Mouse (Mus musculus): ENCODE data around the gene Sowaha. TPM values are rescaled to one million over a fixed set of nuclear protein-coding genes. Genes with fewer than 3 reads are reported as not detected.

The Sowaha gene
- total RNA-seq, 2 experiments from 2014 or later = 79.1 to 79.3 TPM

DNA sequence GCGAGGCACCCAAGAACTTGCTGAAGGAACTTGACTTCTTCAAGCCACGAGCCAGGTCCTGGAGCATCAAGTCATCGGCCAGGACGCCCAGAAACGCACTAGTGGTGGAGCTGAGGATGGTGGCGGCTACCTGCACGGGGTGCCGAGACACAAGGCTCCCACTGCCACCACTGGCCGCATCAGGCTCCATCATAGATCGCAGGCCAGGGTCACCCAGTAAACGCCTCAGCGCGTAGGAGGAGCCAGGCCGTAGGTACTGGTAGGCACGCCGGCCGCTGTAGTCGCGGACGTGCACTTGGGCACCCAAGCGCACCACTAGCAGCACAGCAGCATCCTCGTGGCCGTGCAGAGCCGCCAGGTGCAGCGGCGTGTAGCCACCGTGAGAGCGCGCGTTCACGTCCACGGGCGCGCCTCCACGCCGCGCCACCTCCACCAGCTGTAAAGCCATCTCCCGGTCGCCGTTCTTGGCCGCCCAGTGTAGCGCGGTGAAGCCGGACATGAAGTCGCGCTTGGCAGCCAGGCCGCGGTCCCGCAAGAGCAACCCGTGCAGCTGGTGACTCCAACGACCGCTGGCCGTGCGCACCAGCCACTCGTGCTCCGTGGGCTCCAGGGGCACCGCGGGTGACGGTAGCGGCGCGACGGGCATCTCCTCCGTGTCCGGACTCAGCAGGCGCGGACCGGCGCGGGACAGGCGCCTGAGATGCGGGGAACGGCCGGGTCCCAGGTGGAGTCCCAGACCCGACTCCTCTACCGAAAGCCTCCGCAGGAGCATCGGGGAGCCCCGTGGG lies 1.5 kb downstream of the Sowaha start:
- intact Hi-C loops (cut with DNase I) = loop anchor here (2.0 to 5.0 kb wide), 2 partner anchors 42 to 89 kb away; partner anchors contain the start of gene Kif3a
- DNase-seq (ENCODE audit: low spot score in 2 of 2) = peak; percentile 49 to 57

DNA sequence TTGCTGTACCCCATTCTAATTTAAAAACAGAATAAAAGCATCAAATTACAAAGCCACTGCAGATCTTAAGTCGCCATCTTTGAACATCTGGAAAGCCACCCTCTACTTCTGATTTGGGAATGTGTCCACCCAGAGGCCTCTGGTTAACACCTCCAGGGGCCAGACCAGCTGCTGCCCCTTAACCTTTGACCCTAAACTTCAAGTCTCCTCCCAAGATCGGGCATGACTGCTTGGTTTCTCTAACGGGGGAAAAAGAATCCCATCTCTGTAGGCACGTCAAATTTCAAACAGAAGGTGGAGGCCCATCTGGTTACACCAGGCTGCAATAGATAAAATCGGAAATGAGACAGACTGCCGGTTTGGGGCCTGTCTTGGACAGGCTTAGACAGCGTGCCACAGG lies 2.2 kb downstream of the Sowaha start:
- no peak for DNase-seq (ENCODE audit: low spot score in 2 of 2)
- intact Hi-C loops (cut with DNase I) = loop anchor here (2.0 to 5.0 kb wide), 2 partner anchors 43 to 89 kb away; partner anchors contain the start of gene Kif3a

DNA sequence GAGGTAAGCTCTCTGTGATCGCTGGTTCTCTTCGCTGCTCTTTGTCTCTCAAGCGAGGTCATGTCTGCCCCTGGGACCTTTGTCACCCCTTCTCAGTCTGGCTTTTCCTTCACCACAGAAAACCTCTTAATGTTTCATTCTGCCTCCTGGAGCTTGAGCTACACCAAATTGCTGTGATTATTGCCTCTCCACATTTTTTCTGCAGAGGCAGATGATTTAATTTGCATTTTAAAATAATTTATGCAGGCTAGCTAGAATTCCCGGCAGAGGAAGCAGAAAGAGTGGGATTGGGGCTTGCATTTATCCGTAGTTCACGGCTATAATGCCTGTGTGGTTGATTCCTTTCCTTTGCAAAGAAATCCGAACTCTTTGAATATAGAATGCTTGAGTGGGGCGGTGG lies 4.5 kb downstream of the Sowaha start:
- peak in 1 of 2 experiments; percentile 68 for DNase-seq (ENCODE audit: low spot score in 2 of 2)
- intact Hi-C loops (cut with DNase I) = loop anchor here (5.0 kb wide), 1 partner anchor 92 kb away; the partner anchor contains the start of gene Kif3a

DNA sequence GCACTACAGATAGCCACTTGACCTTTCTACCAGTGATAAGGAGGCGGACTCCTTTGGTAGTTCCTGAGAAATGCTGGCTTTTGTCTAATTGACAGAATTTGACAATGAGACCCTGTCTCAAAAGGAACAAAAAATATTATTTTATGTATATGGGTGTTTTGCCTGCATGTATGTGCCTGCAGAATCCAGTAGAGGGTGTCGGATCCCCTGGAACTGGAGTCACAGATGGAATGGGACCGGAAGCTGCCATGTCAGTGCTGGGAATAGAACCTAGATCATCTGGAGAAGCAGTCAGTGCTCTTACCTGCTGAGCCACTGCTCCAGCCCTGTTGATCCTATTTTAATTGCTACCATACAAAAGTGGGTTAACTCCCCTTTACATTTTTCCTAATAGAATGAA lies 7.4 kb downstream of the Sowaha start:
- intact Hi-C loops (cut with DNase I) = loop anchor here (5.0 kb wide), 2 partner anchors 110 to 155 kb away; no protein-coding TSS in a partner anchor

DNA sequence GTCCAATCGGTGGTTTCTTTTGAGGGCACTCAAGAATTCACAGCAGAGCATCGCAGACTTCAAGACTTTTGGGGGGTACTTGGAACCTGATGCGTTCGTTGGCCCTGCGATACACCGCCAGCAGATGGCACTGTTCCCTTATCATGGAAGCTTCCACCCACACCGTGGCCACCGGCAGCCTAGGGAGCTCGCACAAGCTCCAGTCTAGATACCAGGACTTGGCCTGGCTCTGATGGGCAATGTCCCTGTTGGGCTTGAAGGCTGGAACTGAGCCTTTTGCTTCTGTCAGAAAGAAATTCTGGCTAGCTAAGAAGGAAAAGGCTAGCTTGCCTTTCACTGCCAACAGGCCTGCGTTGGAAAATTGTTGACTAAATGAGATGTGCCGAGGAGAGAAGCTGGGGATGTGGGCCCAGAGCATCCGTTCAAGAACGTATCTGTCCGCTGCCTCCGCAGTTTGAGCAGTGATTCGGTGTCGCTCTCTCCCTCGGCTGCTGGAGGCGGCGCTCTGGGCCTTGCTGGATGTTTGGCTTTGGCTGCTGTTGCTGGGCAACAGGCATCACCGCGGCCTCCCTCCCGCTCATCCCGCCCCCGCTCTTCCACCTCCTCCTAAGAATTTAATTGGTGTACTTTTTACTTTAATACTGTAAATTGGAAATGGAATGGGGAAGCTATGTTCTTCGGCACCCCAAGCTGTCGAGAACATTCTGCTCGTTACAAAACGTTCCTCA lies 9.9 kb downstream of the Sowaha start, which contains the start of gene Gm9837:
Gene Gm9837, minus strand, starts transcription at position 512 of the 728 bp plus-strand sequence.
- intact Hi-C loops (cut with DNase I) = loop anchor here (1.0 to 10.0 kb wide), 6 partner anchors 32 to 385 kb away; partner anchors contain the start of gene Gm12216
- DNase-seq (ENCODE audit: low spot score in 2 of 2) = peak; percentile 95 to 96

More for the DNA sequence above, 7.4 kb downstream of the Sowaha start:
- DNase-seq (ENCODE audit: low spot score in 2 of 2) = no peak

DNA sequence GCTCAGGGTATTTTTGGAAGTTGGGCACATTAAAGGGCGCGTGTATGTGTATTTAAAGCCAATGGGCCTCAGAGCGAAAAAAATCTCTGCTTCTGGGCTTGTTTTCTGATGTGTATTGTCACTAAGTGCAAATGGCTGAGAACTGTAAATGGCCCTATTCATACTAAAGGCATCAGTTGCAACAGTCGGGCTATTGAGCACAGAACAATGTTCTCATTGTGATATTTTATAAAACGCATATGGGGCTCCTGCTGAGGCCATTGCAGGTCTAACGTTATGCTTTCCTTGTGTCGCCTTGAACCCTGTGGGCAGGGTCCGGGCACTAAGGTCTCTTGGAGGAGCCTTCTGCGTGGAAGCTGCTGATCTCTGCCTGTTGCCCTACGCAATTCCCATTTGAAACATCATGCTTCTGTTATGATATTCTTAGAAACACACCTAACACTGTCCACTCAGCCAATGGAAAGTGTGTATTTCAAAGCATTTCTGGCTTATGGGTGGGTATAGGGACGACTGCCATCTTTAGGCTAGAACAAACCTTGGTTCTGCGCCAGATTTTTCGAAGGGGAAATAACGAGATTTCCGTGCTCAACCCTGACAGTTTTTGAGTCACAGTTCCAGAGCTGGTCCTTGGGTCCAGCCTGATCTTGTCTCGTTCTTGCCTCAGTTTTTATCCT lies 10.6 kb downstream of the Sowaha start:
- intact Hi-C loops (cut with DNase I) = loop anchor here (10.0 kb wide), 1 partner anchor 385 kb away; the partner anchor contains the start of gene Gm12216
- DNase-seq (ENCODE audit: low spot score in 2 of 2) = no peak

DNA sequence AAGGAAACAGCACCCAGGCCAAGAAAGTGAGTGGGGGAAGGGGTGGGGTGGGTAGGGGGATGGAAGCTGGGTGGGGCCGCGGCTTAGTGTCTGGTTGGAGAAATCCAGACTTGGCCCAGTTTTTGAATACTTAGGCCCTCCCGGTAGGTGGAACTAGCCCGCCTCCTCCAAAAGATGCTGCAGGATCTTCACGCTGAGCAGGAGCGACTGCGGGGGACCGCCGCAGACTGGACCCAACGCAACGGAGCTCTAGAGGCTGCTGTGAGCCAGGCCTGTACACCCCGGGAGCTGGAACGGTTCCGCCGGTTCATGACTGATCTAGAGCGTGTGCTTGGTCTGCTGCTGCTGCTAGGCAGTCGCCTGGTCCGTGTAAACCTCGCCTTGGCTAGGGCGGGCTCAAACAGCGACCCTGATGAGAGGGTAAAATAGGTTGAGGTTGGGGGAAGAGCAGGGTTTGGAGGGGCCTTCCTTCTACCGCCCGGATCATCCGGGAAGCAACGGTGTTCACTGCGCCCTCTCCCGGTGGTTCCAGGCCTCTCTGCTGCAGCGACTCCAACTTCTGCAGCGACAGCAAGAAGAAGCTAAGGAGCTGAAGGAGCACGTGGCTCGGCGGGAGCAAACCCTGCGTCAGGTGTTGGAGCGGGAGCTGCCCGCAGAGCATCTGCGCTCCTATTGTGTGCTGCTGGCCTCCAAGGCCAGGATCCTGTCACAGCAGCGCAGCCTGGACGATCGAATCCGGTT lies 13.7 kb downstream of the Sowaha start:
- intact Hi-C loops (cut with DNase I) = loop anchor here (10.0 kb wide), 1 partner anchor 388 kb away; the partner anchor contains the start of gene Gm12216

DNA sequence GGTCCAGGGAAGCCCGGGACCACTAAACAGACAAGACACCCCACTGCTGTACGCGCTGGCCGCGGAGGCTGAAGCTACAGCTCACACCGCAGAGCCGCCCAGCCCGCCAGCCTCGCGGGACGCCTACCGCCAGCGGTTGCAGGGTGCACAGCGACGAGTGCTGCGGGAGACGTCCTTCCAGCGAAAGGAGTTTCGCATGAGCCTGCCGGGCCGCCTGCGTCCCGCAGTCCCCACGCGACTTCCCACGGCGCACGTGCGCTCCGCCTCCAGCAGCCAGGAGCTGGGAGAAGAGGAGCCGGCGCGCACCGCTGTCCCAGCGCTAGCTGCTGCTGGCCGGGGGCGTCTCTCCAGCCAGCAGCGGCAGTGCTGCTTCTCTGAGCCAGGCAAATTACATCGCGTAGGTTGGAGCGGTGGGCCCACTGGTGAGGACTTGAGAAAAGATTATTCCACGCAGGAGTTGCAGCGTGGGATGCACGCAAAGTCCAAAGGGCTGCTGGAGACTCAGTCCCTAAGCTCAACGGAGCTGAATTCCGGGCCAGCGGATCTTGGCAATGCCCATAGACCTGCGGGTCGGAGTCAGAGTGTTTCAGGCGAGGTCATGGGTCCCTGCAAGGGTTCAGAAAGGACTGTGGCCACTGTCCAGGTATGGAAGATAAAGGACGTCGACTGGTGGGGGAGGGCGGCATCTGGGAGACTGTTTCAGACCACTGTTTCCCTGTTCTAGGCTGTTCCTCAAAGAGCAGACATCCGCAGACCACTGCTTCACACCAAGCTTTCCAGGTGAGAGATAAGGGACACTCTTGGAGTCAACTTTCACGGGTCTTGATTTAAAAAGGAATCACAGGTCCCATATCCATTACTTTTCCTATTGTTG lies 16.3 kb downstream of the Sowaha start:
- intact Hi-C loops (cut with DNase I) = loop anchor here (10.0 kb wide), 1 partner anchor 391 kb away; the partner anchor contains the start of gene Gm12216
- DNase-seq (ENCODE audit: low spot score in 2 of 2) = peak; percentile 65 to 78

More for the DNA sequence above, 13.7 kb downstream of the Sowaha start:
- DNase-seq (ENCODE audit: low spot score in 2 of 2) = peak; percentile 82 to 92

DNA sequence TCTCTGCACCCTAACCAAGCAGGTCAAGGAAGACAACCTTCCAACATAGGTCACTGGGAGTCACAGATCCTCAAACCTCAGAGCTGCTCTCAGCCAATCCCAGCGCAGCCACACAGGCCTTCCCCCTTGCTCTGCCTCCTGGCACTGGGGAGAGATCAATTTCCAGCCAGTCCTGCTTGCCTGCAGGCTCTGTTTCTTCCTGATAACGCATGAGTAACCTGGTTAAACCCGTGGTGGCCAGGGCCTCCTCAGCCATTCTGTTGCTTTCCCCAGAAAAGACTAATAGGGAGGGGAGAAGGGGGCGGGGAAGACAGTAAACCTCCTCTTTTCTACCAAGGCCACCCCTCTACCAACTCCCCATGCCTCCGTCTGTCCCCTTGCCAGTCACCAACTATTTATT lies 18.3 kb downstream of the Sowaha start:
- intact Hi-C loops (cut with DNase I) = loop anchor here (10.0 kb wide), 1 partner anchor 393 kb away; the partner anchor contains the start of gene Gm12216
- no peak for DNase-seq (ENCODE audit: low spot score in 2 of 2)

DNA sequence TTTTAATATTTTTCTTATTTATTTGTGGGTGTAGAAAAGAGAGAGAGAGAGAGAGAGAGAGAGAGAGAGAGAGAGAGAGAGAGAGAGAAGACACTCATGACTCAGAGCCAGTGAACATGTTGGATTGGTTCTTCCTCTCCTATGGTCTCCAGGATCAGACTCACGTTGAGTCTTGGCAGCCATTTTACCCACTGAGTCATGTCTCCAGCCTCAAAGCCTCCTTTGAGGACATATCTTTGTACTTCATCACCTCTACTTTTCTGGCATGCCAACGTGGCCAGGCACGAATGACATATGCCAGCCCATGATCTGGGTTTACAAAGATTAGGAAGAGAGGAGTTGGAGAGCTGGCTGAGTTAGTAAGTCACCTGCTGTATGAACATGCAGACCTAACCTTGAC lies 19.9 kb downstream of the Sowaha start:
- intact Hi-C loops (cut with DNase I) = loop anchor here (10.0 kb wide), 1 partner anchor 395 kb away; the partner anchor contains the start of gene Gm12216
- DNase-seq (ENCODE audit: low spot score in 2 of 2) = no peak

DNA sequence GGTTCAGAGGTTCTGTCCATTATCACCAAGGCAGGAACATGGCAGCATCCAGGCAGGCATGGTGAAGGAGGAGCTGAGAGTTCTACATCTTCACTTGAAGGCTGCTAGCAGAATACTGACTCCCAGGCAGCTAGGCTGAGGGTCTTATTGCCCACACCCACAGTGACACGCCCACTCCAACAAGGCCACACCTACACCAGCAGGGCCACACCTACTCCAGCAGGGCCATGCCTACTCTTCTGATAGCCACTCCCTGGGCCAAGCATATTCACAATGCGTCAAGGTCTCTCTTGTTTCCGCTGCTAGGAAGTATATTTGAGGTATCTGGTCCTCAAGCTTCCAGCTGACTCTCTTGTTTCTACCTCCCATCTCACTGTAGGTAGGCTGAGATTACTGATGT lies 21.1 kb downstream of the Sowaha start:
- intact Hi-C loops (cut with DNase I) = no loop called here
- no peak for DNase-seq (ENCODE audit: low spot score in 2 of 2)

DNA sequence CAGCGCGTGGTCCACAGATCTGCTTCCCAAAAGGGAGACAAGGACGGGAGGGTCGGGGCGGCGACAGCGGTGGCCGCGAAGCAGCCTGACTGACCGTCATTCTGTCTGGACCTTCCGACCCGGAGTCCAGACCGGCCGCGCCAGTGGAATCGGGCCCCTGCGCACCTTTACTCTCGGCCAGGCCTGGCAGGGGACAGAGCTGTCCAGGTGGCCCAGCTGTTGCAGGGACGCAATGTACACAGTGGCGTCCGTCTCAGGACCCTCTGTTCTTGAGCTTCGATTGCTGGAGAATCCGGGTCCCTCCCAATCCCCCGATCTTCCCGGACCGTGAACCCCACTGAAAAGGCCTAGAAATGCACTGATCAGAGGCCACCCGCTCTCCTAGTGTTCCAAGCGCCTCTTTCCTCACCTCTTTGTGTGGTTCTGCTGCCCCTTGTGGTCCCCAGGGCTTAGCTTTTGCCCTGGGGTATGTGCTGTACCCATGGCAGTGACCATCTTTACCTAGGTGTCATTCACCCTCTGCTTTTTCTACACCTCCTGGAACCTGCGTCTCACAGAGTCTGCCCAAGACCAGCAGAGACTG lies 22.6 kb downstream of the Sowaha start:
- intact Hi-C loops (cut with DNase I) = no loop called here
- no peak for DNase-seq (ENCODE audit: low spot score in 2 of 2)

DNA sequence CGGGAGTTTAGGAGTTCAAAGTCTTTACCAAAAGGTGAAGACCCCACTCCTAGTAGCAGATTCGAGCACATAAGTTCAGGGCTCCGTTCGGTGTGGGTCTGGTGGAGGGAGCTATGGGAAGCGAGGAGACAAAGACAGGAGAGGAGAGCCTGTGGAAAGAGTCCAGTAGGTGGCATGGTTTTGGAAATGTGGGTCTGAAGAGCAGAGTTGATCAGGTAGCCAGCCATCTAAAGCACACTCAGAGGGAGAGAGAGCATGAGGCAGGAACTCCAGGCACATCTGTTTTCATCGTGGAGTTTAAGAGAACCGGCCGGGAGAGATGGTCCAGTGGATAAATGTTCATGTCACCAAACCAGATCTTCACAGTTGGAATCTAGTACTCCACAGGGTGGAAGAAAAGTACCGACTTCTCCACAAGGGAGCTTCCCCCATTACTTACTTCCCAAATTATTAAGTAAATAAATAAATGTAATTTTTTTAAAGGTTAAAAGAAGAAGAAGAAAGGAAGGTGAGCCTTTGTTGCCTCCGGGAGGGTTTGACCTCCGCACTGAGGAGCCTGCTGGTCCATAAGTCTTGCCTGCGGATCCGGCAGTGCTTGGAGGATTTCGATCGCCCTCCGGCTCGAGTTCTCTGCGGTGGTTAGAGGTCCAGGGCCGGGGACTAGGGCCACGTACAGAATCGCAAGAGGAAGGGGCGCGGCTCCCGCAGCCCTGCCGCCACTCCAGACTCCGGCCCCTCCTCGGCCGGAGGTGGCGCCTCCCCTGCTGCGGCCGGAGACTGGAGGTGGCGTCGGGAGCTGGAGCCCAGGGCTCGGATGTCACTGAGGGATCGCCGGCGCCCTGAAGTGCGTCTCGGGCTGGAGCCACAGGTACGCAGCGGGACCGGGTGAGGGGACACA lies 23.4 kb downstream of the Sowaha start, which contains the start of the genes Gm10447 and Shroom1:
Gene Gm10447, minus strand, starts transcription at position 637 of the 898 bp plus-strand sequence.
Gene Shroom1, plus strand, starts transcription at position 732 of the 898 bp plus-strand sequence.
- intact Hi-C loops (cut with DNase I) = no loop called here
- peak in 1 of 2 experiments; percentile 51 for DNase-seq (ENCODE audit: low spot score in 2 of 2)

DNA sequence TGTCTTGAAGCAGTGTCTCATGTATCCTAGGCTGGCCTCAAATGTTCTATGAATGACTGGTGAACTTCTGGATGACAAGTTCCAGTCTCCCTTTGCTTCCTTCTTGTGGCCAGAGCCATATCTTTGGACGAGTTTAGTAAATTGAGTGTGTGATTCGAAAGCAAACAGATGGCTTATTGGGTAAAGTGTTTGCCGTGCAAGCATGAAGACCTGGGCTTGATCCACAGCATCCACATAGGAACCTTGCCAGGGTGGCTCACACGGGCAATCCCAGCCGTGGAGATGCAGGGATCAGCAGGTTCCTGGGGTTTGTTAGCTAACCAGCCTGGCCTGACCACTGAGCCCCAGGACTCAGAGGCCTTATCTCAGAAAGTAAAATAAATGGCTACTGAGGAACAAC lies 27.0 kb downstream of the Sowaha start:
- DNase-seq (ENCODE audit: low spot score in 2 of 2) = no peak
- intact Hi-C loops (cut with DNase I) = no loop called here

DNA sequence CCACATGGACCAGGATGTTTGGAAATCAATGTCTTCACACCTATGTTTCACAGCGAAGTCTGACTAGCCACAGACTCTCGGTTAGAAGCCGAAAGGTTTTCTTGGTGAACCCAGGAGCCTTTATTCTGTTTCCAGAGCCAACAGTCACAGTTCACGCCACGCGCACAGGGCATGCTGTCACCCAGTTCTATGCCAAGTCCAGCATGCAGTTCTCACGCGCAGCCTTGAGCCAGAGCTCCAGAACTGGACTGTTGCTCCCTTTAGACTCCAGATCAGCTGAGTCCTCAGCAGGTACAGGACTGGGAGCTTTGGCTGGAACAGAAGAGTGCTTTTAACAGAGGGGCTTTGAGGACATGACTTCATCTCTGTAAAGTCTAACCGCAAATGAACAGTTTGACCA lies 27.7 kb downstream of the Sowaha start:
- DNase-seq (ENCODE audit: low spot score in 2 of 2) = no peak
- intact Hi-C loops (cut with DNase I) = no loop called here

DNA sequence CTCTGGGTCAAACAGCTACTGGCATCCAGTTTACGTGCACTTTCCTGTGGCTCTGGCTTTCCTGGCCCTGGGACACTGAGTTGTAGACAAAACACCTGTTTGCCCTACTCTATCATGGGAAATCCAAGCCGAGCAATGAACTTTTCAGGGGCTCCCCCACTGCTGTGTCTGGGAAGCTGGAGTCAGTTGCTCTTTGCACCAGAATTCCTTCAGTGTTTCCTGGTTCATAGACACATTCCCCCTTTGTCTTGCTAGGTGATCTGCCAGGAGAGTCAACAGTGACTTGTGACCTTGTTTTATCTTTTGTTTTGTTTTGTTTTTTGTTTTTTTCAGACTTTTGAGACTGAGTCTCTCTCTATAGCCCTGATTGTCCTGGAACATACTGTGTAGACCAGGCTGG lies 28.7 kb downstream of the Sowaha start:
- intact Hi-C loops (cut with DNase I) = no loop called here
- no peak for DNase-seq (ENCODE audit: low spot score in 2 of 2)
